Mouse (Mus musculus) cerebellum, postnatal 4 days (tissue): ENCODE measurements at regions not wholly inside any gene's neighbourhood (a gene's known extent, or its start where the extent isn't known, plus 50 kb on each side); places are given as distances from the start of the nearest gene placed in this dataset.

Experiments
- DNase-seq, 2 experiments: peaks; one replicate each; pipeline ENCODE4 v3.0.0; 2022; ENCODE audit warnings: low spot score in 2 of 2, mixed read lengths in 1 of 2

- DNase-seq = no peak
Observed at GRCm38 (mm10) chr6:145310601-145311000, 60.6 kb upstream of the Kras start.

GRCm38 (mm10) chr6:145309025-145309424 lies 59.0 kb upstream of the Kras start:
- no peak for DNase-seq

- DNase-seq = no peak
Observed at GRCm38 (mm10) chr6:145307237-145307636, 57.2 kb upstream of the Kras start.

GRCm38 (mm10) chr6:145306331-145307124 lies 56.5 kb upstream of the Kras start:
- DNase-seq = no peak

- no peak for DNase-seq
Observed at GRCm38 (mm10) chr6:145305669-145306068, 55.6 kb upstream of the Kras start.

- peak in 1 of 2 experiments; percentile 41 for DNase-seq
Observed at GRCm38 (mm10) chr6:145303641-145304070, 53.6 kb upstream of the Kras start.

GRCm38 (mm10) chr6:145302907-145303640 lies 53.0 kb upstream of the Kras start:
- DNase-seq = no peak

GRCm38 (mm10) chr6:145302105-145302504 lies 52.1 kb upstream of the Kras start:
- no peak for DNase-seq

GRCm38 (mm10) chr6:145300266-145300858 lies 50.3 kb upstream of the Kras start:
- no peak for DNase-seq
